Mouse (Mus musculus): ENCODE data around the gene Papss1. TPM values are rescaled to one million over a fixed set of nuclear protein-coding genes. Genes with fewer than 3 reads are reported as not detected.
A peak's percentile ranks its signal among the peaks of the same experiment; 100 is the strongest.

Gene Papss1
- polyA plus RNA-seq, 1 experiment from 2014 or later = 41.5 TPM

- WGBS = 83% methylated on average over 3 of the region's 3 CpGs
- no peak overlapping the region for H3K4me3 ChIP-seq
- H3K27ac ChIP-seq (replicated peaks) = no peak overlapping the region
- no peak overlapping the region for H3K4me2 ChIP-seq
- no peak overlapping the region for H3K9ac ChIP-seq
- no peaks in the 10 kb centered on the region for H3K27me3 ChIP-seq (replicated peaks)
- H3K36me3 ChIP-seq = peaks cover 32% of the 10 kb centered on the region
- no peaks in the 10 kb centered on the region for H3K9me3 ChIP-seq
- no peak for ATAC-seq (ENCODE audit: extremely low read depth, insufficient number of reproducible peaks, low FRiP score, low TSS enrichment)
- H3K4me1 ChIP-seq = peaks cover 19% of the 10 kb centered on the region; the same call in 1 of the 2 replicates
Observed at GRCm38 (mm10) chr3:131637008-131637407, 72.4 kb downstream of the Papss1 start.

DNA sequence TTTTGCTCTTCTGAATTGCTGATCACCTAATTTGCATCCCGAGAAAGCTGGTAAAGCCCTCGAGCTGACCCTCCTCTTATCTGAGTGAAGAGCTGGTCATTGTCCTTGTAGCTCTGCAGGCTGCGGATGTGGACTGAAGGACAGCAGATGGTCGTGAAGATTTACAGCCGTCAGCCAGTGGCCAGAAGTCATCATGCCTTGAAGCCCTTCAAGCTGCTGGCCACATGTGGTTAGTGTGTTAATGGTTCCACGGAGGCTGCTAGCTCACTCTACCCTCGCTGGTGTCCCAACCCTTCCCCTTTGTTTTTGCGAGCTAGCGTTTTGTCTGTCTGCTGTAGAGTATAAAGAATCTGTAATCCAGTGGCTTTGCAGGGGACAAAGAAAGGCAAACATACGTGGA is 73.1 kb downstream of the Papss1 start:
- Histone ChIP-seq H3K4me3 (no peak overlapping the region), H3K9me3 (no peaks in the 10 kb centered on the region), H3K36me3 (peaks cover 26% of the 10 kb centered on the region), H3K9ac (no peak overlapping the region), H3K4me2 (no peak overlapping the region), H3K4me1 (peaks cover 19% of the 10 kb centered on the region; the same call in 1 of the 2 replicates), H3K27me3 (replicated peaks) (no peaks in the 10 kb centered on the region), H3K27ac (replicated peaks) (no peak overlapping the region)
- 35% methylated on average over 10 of the region's 10 CpGs for WGBS
- ATAC-seq (ENCODE audit: extremely low read depth, insufficient number of reproducible peaks, low FRiP score, low TSS enrichment) = no peak

- H3K4me1 ChIP-seq = peaks cover 19% of the 10 kb centered on the region; the same call in 1 of the 2 replicates
- H3K9ac ChIP-seq = no peak overlapping the region
- H3K4me2 ChIP-seq = no peak overlapping the region
- peaks cover 24% of the 10 kb centered on the region for H3K36me3 ChIP-seq
- no peak overlapping the region for H3K27ac ChIP-seq (replicated peaks)
- no peaks in the 10 kb centered on the region for H3K9me3 ChIP-seq
- no peak for ATAC-seq (ENCODE audit: extremely low read depth, insufficient number of reproducible peaks, low FRiP score, low TSS enrichment)
- H3K4me3 ChIP-seq = no peak overlapping the region
- WGBS = 65% methylated on average over 7 of the region's 7 CpGs
- H3K27me3 ChIP-seq (replicated peaks) = no peaks in the 10 kb centered on the region
Observed at GRCm38 (mm10) chr3:131638216-131638615, 73.6 kb downstream of the Papss1 start.

- Histone ChIP-seq H3K4me2 (no peak overlapping the region), H3K9me3 (no peaks in the 10 kb centered on the region), H3K9ac (no peak overlapping the region), H3K27me3 (replicated peaks) (no peaks in the 10 kb centered on the region), H3K27ac (replicated peaks) (no peak overlapping the region), H3K4me3 (no peak overlapping the region), H3K36me3 (peaks cover 26% of the 10 kb centered on the region), H3K4me1 (peaks cover 1% of the 10 kb centered on the region; the same call in 1 of the 2 replicates)
- no peak for ATAC-seq (ENCODE audit: extremely low read depth, insufficient number of reproducible peaks, low FRiP score, low TSS enrichment)
- WGBS = 85% methylated on average over 20 of the region's 20 CpGs
Observed at GRCm38 (mm10) chr3:131642681-131643292, 78.2 kb downstream of the Papss1 start.

DNA sequence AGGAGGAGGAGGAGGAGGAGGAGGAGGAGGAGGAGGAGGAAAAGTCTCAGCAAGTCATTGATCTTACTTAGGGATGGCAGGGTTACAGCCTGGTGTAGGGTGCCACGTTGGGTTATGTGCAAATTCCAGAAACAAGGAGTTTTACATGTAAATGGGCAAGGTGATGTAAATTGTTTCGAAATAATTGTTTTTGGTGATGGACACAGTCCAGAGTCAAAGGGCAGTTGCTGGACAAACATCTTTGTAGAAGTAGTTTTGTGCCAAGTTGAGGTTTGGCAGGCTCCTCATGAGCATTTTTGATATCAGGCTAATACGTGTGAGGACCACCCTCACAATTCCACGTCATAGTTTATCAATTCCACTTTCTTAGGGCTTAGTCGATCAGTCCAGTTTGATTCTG is 80.6 kb downstream of the Papss1 start:
- Histone ChIP-seq H3K4me3 (no peak overlapping the region), H3K27me3 (replicated peaks) (no peaks in the 10 kb centered on the region), H3K36me3 (peaks cover 17% of the 10 kb centered on the region), H3K4me1 (no peaks in the 10 kb centered on the region), H3K9me3 (peaks cover 5% of the 10 kb centered on the region; the same call in 1 of the 2 replicates), H3K4me2 (no peak overlapping the region), H3K9ac (no peak overlapping the region), H3K27ac (replicated peaks) (no peak overlapping the region)
- no peak for ATAC-seq (ENCODE audit: extremely low read depth, insufficient number of reproducible peaks, low FRiP score, low TSS enrichment)
- 77% methylated on average over 5 of the region's 5 CpGs for WGBS

DNA sequence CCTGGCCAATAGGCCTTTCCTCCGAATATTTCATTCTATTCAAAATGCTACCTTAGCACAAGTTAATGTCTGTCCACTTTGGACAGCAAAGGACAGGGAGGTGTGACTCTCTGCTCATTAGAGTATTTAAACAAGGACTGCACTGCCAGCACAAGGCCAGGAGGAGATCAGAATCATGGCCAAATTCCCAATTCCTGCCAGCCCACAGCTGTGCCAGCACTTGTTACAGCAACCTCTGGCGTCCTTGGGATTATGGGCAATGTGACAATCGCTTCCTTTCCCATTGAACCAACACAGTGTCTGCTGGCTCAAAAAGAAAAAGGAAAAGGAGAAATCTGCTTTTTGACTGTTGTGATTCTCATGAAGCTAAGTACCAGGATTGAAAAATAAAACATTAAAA is 89.8 kb downstream of the Papss1 start:
- WGBS = 82% methylated on average over 3 of the region's 3 CpGs
- Histone ChIP-seq H3K4me1 (peaks cover 7% of the 10 kb centered on the region), H3K36me3 (no peaks in the 10 kb centered on the region), H3K27me3 (replicated peaks) (no peaks in the 10 kb centered on the region), H3K9ac (no peak overlapping the region), H3K27ac (replicated peaks) (no peak overlapping the region), H3K4me2 (no peak overlapping the region), H3K4me3 (no peak overlapping the region), H3K9me3 (no peaks in the 10 kb centered on the region)
- ATAC-seq (ENCODE audit: extremely low read depth, insufficient number of reproducible peaks, low FRiP score, low TSS enrichment) = no peak

DNA sequence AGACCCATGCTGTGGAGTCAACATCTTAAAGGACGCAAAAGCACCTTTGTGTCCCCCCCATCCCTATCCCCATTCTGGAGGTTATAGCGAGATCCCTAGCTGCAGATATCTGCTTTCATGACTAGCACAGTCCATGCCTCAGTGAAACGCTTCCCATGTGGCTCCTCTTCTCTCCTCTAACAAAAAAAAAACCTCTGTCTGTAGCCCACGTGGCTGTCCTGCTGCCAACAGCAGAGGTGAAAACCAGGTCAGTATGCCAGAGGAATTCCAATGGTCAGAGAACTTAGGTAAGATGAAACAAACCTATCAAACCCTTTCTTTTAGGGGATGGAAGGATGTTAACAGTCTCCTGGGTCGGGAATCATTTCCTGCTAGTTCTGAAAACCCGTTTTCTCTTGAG is 91.5 kb downstream of the Papss1 start:
- no peak for ATAC-seq (ENCODE audit: extremely low read depth, insufficient number of reproducible peaks, low FRiP score, low TSS enrichment)
- H3K27me3 ChIP-seq (replicated peaks) = no peaks in the 10 kb centered on the region
- H3K4me2 ChIP-seq = peak overlapping the region; percentile 35
- WGBS = 44% methylated on average over 6 of the region's 6 CpGs
- no peak overlapping the region for H3K9ac ChIP-seq
- H3K4me1 ChIP-seq = peaks cover 7% of the 10 kb centered on the region
- no peak overlapping the region for H3K27ac ChIP-seq (replicated peaks)
- H3K36me3 ChIP-seq = no peaks in the 10 kb centered on the region
- peak overlapping the region; percentile 8; the same call in 1 of the 2 replicates for H3K4me3 ChIP-seq
- H3K9me3 ChIP-seq = no peaks in the 10 kb centered on the region

DNA sequence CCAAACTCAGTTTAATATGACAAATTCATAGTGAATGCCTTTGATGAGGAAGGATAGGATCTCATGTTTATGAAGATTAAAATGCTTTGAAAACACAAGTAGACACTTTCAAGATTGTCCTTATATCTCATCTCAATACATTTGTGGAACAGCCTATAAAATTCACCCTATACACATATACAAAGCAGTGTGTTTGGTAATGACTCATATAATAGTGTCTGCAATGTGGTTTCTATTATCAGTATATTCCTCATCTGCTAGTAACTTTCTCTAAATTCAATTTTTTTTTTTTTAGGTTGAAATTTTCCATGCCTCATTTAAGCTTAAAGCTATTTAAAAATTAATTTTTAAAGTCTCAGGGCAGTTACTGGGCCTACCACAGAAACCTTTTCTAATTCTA is 95.6 kb downstream of the Papss1 start:
- no peaks in the 10 kb centered on the region for H3K9me3 ChIP-seq
- H3K4me1 ChIP-seq = peaks cover 7% of the 10 kb centered on the region
- no peak overlapping the region for H3K4me3 ChIP-seq
- no peaks in the 10 kb centered on the region for H3K36me3 ChIP-seq
- ATAC-seq (ENCODE audit: extremely low read depth, insufficient number of reproducible peaks, low FRiP score, low TSS enrichment) = no peak
- no peak overlapping the region for H3K9ac ChIP-seq
- no peak overlapping the region for H3K4me2 ChIP-seq
- no peak overlapping the region for H3K27ac ChIP-seq (replicated peaks)
- no peaks in the 10 kb centered on the region for H3K27me3 ChIP-seq (replicated peaks)

DNA sequence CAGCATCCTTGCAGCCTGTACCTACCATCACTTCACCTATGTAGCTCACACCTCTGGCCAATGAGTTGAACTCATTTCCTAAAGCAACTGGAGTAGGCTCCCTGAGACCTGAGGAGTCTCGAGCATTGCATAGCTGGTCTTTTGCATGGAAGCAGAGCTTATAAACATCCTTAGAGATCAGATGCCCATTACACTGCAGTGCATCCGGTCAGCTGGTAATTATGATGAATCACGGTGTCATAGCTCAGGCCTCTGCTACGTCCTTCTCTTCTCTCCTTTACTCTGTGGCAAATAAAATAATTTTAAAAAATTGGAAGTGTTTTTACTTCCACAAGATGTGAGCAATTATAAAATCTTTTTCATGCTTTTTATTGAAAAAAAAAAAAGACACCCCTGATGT is 96.1 kb downstream of the Papss1 start:
- Histone ChIP-seq H3K4me1 (peaks cover 5% of the 10 kb centered on the region), H3K9ac (no peak overlapping the region), H3K36me3 (no peaks in the 10 kb centered on the region), H3K4me3 (no peak overlapping the region), H3K4me2 (no peak overlapping the region), H3K27ac (replicated peaks) (no peak overlapping the region), H3K9me3 (no peaks in the 10 kb centered on the region), H3K27me3 (replicated peaks) (no peaks in the 10 kb centered on the region)
- no peak for ATAC-seq (ENCODE audit: extremely low read depth, insufficient number of reproducible peaks, low FRiP score, low TSS enrichment)
- 77% methylated on average over 4 of the region's 4 CpGs for WGBS

GRCm38 (mm10) chr3:131662589-131663148 is 98.1 kb downstream of the Papss1 start:
- no peaks in the 10 kb centered on the region for H3K9me3 ChIP-seq
- no peak overlapping the region for H3K9ac ChIP-seq
- no peak for ATAC-seq (ENCODE audit: extremely low read depth, insufficient number of reproducible peaks, low FRiP score, low TSS enrichment)

DNA sequence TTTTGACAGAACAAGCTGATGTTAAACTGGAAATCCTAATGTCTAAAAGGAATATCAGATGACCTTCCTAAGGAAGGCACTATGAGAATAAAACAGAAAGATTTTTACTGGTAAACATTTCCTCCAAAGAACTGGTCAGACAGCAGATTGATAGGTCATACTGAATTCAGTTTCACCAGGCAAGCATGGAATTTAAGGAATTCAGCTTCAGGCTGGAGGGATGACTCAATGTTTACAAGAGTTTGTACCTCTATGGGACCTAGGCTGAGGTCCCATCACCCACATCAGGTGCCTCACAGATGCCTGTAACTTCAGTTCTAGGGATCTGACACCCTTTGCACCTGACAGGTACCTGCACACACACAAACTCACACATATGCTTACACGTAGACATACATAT is 105.3 kb downstream of the Papss1 start:
- Histone ChIP-seq H3K27me3 (replicated peaks) (no peaks in the 10 kb centered on the region), H3K4me2 (no peak overlapping the region), H3K27ac (replicated peaks) (no peak overlapping the region), H3K4me1 (no peaks in the 10 kb centered on the region), H3K36me3 (no peaks in the 10 kb centered on the region), H3K4me3 (no peak overlapping the region), H3K9ac (no peak overlapping the region), H3K9me3 (no peaks in the 10 kb centered on the region)
- 74% methylated on average over 1 of the region's 1 CpGs for WGBS
- no peak for ATAC-seq (ENCODE audit: extremely low read depth, insufficient number of reproducible peaks, low FRiP score, low TSS enrichment)

More at GRCm38 (mm10) chr3:131662589-131663148, 98.1 kb downstream of the Papss1 start:
- H3K4me2 ChIP-seq = no peak overlapping the region
- H3K27me3 ChIP-seq (replicated peaks) = no peaks in the 10 kb centered on the region
- no peaks in the 10 kb centered on the region for H3K4me1 ChIP-seq
- H3K27ac ChIP-seq (replicated peaks) = peak overlapping the region; percentile 8; the same call in 1 of the 2 replicates
- no peaks in the 10 kb centered on the region for H3K36me3 ChIP-seq
- 61% methylated on average over 5 of the region's 5 CpGs for WGBS
- no peak overlapping the region for H3K4me3 ChIP-seq

DNA sequence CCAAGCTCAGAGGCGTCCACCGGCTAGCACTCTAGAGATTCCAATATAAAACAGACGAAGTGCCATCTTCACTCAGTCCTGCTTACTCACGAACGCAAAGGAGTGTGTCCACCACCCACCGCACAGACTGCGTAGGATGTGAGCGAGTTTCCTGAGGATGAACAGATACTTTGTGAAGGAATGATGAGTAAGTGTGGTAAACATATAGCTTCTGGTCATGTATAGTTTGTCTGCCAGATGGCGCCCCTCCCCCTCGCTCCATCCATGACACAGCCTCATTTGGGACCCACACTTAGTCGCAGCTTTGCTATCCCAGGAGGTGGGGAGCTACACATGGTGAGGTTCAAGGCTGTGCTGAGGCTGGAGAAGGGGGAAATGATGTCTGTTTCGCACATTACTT is 121.5 kb downstream of the Papss1 start:
- Histone ChIP-seq H3K9me3 (peaks cover 2% of the 10 kb centered on the region; the same call in 1 of the 2 replicates), H3K9ac (no peak overlapping the region), H3K27ac (replicated peaks) (no peak overlapping the region), H3K4me3 (no peak overlapping the region), H3K27me3 (replicated peaks) (no peaks in the 10 kb centered on the region), H3K36me3 (no peaks in the 10 kb centered on the region), H3K4me1 (no peaks in the 10 kb centered on the region), H3K4me2 (no peak overlapping the region)
- ATAC-seq (ENCODE audit: extremely low read depth, insufficient number of reproducible peaks, low FRiP score, low TSS enrichment) = no peak
- 80% methylated on average over 12 of the region's 12 CpGs for WGBS
